Mouse (Mus musculus) small intestine, adult 2 months (tissue): ENCODE data around the gene Rgs19. TPM values are rescaled to one million over a fixed set of nuclear protein-coding genes. Genes with fewer than 3 reads are reported as not detected.

ENCODE experiments used
- H3K27ac ChIP-seq: fragments of 200-500 bp; 2 replicates; pipeline ENCODE4 v1.5.1; 2012; ENCODE audit warnings: low read depth, low read length, control low read depth, inconsistent platforms; ENCODE audit not compliant: insufficient read depth
- H3K27me3 ChIP-seq: fragments of 200-500 bp; 2 replicates; pipeline ENCODE4 v1.6.1; 2012; ENCODE audit warnings: mild to moderate bottlenecking, moderate library complexity, low read length, inconsistent platforms; ENCODE audit not compliant: control insufficient read depth, insufficient read depth
- H3K36me3 ChIP-seq: fragments of 200-500 bp; 2 replicates; pipeline ENCODE4 v1.6.1; 2012; ENCODE audit warnings: mild to moderate bottlenecking, low read length, control low read depth, inconsistent platforms; ENCODE audit not compliant: control insufficient read depth, insufficient read depth
- H3K4me1 ChIP-seq: fragments of 200-500 bp; 2 replicates; pipeline ENCODE4 v1.6.1; 2012; ENCODE audit warnings: low read length, inconsistent platforms, mixed read lengths; ENCODE audit not compliant: control insufficient read depth, insufficient read depth, insufficient read length
- H3K4me3 ChIP-seq: fragments of 200-500 bp; 2 replicates; pipeline ENCODE4 v1.5.1; 2012; ENCODE audit warnings: low read depth, mild to moderate bottlenecking, control low read depth, inconsistent platforms, low read length, moderate library complexity
- CTCF ChIP-seq: fragments of 200-500 bp; IDR thresholded peaks from 2 replicates; pipeline ENCODE4 v1.5.1; 2012; ENCODE audit warnings: low read depth, mild to moderate bottlenecking, control low read depth, inconsistent platforms, low read length, moderate library complexity, mixed read lengths; ENCODE audit not compliant: insufficient replicate concordance, insufficient read length; ENCODE audit errors: extremely low read depth
- POLR2A ChIP-seq: fragments of 200-500 bp; IDR thresholded peaks from 2 replicates; pipeline ENCODE4 v1.6.1; 2012; ENCODE audit warnings: low read depth, mild to moderate bottlenecking, control low read depth, inconsistent platforms, low read length, moderate library complexity
- WGBS: fragments of 180-500 bp; shearing (Covaris S2); methylation state at CpG from one replicate; pipeline ENCODE4 v1.1.7; 2018; 5-methylcytosine and 5-hydroxymethylcytosine counted together
- polyA plus RNA-seq: library from polyadenylated mRNA; depleted of rRNA; stranded (reverse); fragments of >200 nt; gene quantifications from 2 replicates; pipeline ENCODE4 v1.2.3, GENCODE M21; 2012

Rgs19 gene
- polyA plus RNA-seq, 1 experiment: 24.1 TPM

DNA sequence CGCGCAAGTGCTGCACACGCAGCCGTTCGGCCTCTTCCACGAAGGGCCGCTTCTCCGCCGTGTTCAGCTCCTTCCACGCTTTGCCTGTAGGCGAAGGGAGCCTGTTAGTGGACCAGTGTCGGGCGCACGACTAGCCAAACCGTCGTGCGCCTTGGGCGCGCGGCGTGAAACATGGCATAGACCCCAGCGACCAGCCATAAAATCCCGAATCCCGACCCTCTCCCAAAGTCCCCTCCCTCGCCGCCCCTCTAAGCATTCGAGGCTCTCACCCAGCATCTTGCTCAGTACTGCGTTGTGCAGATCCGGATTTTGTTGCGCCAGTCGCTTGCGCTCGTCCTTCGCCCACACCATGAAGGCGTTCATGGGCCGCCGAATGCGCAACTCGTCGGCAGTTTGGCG is 22.9 kb downstream of the Rgs19 start:
- 2% methylated on average over 41 of the region's 41 CpGs for WGBS
- H3K27me3 ChIP-seq: peaks cover 53% of the 10 kb centered on the region
- peak overlapping the region; percentile 50 for H3K4me3 ChIP-seq
- TF ChIP-seq POLR2A (no peak), CTCF (no peak)
- H3K27ac ChIP-seq: no peak overlapping the region
- no peaks in the 10 kb centered on the region; the same call in 1 of the 2 replicates for H3K4me1 ChIP-seq
- no peaks in the 10 kb centered on the region for H3K36me3 ChIP-seq

DNA sequence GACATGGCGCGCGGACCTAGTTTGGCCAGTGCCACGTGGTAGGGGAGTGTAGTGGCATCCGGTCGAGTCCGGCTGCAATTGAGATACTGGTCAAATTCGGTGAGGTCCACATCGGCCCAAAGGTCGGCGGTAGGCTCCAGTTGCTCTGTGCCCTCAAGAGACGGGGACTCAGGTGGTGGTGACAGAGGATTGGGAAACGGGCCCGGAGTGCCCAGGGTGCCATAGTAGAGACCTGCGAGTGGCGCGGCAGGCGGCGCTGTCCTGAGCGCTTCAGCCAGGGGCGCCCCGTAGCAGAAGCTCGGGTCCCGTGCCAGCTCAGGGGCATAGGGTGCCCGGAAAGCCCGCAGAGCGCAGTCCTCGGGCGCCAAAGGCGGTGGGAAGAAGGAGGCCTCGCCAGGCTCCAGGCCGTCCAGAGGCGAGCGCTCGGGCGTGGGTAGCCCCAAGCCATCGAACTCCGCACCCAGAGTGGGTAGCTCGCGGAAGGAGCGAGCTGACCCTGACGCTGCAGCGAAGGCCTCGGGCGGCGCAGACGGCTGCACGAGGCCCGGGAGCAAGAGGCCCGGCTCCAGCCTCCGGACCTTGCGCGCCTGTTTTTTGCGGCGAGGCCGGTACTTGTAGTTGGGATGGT is 23.4 kb downstream of the Rgs19 start:
- TF ChIP-seq CTCF (no peak), POLR2A (no peak)
- no peaks in the 10 kb centered on the region for H3K36me3 ChIP-seq
- peak overlapping the region; percentile 50 for H3K4me3 ChIP-seq
- H3K4me1 ChIP-seq: no peaks in the 10 kb centered on the region; the same call in 1 of the 2 replicates
- peaks cover 48% of the 10 kb centered on the region for H3K27me3 ChIP-seq
- 6% methylated on average over 56 of the region's 56 CpGs for WGBS
- H3K27ac ChIP-seq: no peak overlapping the region

DNA sequence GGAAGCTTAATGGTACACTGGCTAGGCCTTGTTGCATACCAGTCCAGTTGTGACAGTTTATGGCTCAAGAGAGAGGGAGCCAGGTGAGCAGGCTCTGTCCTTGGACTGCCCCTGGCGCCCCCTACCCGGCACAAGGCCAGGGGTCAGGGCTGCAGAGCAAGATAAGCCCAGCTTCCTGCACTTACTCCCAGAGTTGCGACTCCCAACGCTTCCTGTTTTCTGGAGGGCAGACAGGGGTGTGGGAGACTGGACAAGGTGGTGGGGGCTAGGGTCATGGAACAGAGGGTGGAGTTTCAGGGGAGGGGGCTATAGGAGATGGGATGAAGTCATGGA is 30.5 kb downstream of the Rgs19 start:
- no peaks in the 10 kb centered on the region for H3K36me3 ChIP-seq
- H3K27me3 ChIP-seq: peaks cover 14% of the 10 kb centered on the region
- no peaks in the 10 kb centered on the region for H3K4me1 ChIP-seq
- TF ChIP-seq POLR2A (no peak), CTCF (no peak)
- H3K4me3 ChIP-seq: no peak overlapping the region
- 36% methylated on average over 4 of the region's 4 CpGs for WGBS
- H3K27ac ChIP-seq: no peak overlapping the region

DNA sequence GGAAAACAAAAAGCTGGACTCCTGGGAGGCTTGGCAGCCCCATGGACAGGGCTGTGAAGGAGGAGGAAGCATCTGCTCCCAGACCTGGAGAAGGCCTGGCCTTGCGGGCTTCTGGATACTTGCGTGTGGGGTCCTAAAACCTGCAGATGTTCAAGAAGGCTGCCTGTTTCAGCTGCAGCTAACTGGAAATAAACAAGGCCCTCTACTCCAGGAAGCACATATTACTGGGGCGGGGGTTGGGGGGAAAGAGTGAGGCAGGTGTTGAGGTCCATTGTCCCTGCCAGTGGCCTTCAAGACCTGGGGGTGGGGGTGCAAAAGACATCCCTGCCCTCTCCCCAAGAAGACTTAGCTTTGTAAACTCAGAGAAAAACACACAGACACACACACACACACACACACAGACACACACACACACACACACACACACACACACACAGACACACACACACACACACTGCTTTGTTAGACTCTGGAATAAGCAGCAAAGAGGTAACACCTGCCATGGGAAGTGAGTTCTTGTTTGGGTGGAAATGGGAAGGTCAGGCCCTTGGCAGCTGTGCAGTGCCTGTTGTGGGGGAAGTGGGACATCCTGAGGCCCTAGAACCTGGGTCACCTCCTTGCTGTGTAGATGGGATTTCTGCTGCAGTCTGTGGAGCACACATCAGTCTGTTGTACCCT is 31.0 kb downstream of the Rgs19 start:
- H3K27ac ChIP-seq: no peak overlapping the region
- 91% methylated on average over 3 of the region's 3 CpGs for WGBS
- no peak overlapping the region for H3K4me3 ChIP-seq
- H3K4me1 ChIP-seq: no peaks in the 10 kb centered on the region
- TF ChIP-seq CTCF (no peak), POLR2A (no peak)
- H3K27me3 ChIP-seq: peaks cover 14% of the 10 kb centered on the region
- H3K36me3 ChIP-seq: no peaks in the 10 kb centered on the region

DNA sequence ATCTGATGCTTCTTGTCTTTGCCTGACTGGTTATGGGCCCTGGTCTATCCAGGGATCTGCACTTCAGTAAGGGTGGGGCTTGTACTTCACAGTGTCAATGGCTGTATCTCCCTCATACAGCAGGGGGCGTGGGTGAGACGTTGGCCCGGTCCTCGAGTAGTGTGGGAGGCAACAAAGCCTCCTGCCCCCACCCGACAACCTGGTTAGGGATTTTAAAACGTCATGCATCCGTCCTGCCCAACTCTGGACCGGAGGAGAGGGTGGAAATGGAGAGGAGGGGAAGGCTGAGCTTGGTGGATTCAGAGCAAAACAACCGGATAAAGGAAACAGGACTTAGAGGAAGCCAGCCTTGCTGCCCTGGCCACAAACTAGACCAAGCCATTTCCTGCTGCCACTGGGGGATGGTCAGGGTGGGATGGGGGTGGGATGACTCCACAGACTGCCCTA is 34.1 kb downstream of the Rgs19 start:
- WGBS: 28% methylated on average over 9 of the region's 9 CpGs
- Histone ChIP-seq H3K4me3 (no peak overlapping the region), H3K27ac (no peak overlapping the region), H3K36me3 (peaks cover 19% of the 10 kb centered on the region), H3K27me3 (peaks cover 20% of the 10 kb centered on the region), H3K4me1 (no peaks in the 10 kb centered on the region)
- no peak; the same call in 1 of the 2 replicates for TF ChIP-seq CTCF
- no peak for TF ChIP-seq POLR2A

DNA sequence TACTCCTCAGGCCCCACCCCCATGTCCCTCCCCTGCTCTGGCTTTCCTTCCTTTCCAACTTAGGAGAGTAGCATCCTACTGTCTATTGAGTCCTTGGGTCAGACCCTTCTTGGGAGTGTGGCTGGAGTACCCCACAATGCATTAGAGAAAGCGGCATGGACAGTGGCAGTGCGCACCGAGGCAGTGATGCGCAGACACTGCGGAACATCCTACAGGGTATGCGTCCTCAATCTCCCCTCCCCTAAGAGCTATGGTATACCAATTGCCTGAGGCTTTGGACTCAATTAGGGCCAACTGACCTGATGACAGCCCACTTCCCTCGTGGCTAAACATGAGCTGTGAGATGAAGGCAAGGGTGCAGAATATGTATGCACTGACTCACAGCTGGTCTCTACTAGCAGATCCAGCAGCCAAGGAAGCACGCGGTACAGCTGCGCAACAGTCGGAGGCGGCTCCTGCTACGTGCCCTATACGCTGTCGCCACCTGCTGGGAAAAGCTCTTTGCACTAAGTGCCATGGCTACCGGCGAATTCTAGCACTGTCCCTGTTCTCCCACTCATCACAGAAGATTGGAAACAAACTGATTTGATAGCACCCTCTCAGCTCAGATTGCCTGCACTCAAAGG is 34.7 kb downstream of the Rgs19 start:
- WGBS: 43% methylated on average over 17 of the region's 17 CpGs
- Histone ChIP-seq H3K27me3 (peaks cover 20% of the 10 kb centered on the region), H3K4me1 (no peaks in the 10 kb centered on the region; the same call in 1 of the 2 replicates), H3K4me3 (no peak overlapping the region), H3K36me3 (peaks cover 20% of the 10 kb centered on the region), H3K27ac (no peak overlapping the region)
- TF ChIP-seq POLR2A (no peak), CTCF (peak; percentile 65)

DNA sequence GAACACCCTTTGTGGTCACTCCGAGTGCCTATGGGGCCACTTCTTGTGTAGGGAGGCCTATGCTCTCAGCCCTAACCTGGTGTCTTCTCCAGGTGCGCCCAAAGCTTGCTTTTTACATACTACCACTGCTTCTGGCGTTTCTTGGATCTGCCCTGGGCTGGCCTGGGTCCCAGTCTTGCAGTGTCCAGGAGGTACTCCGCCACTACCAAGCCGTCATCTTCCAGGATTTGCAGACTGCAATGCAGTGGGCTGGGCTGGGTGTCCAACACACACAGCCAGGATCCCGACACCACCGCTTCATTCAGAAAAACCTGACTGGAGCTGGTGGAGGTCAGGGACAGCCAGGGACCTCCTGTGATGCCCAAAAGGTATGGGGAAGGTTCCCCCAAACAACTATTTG is 35.2 kb downstream of the Rgs19 start:
- TF ChIP-seq POLR2A (no peak), CTCF (no peak)
- peaks cover 16% of the 10 kb centered on the region for H3K27me3 ChIP-seq
- peaks cover 3% of the 10 kb centered on the region; the same call in 1 of the 2 replicates for H3K4me1 ChIP-seq
- no peak overlapping the region for H3K27ac ChIP-seq
- peaks cover 20% of the 10 kb centered on the region for H3K36me3 ChIP-seq
- 85% methylated on average over 7 of the region's 7 CpGs for WGBS
- H3K4me3 ChIP-seq: no peak overlapping the region
